Mouse (Mus musculus): ENCODE measurements around the gene Gpr26. TPM values are rescaled to one million over a fixed set of nuclear protein-coding genes. Genes with fewer than 3 reads are reported as not detected.

Gene Gpr26
- polyA plus RNA-seq, 1 experiment from 2014 or later: 3.2 TPM

GRCm38 (mm10) chr7:131989056-131989455 lies 22.8 kb downstream of the Gpr26 start:
- no peak for ATAC-seq (replicated peaks)
- Histone ChIP-seq H3K36me3 (replicated peaks) (0 out of 2 replicates have a peak, but pooled peaks cover 3% of the 10 kb centered on the region), H3K4me1 (no peaks in the 10 kb centered on the region), H3K9me3 (no peaks in the 10 kb centered on the region), H3K27ac (no peak overlapping the region), H3K27me3 (replicated peaks) (no peaks in the 10 kb centered on the region), H3K9ac (no peak overlapping the region), H3K4me3 (no peak overlapping the region), H3K4me2 (no peak overlapping the region)
- WGBS: 36% methylated on average over 6 of the region's 6 CpGs

- WGBS: 60% methylated on average over 1 of the region's 1 CpGs
- 0 out of 2 replicates have a peak, but pooled peaks cover 3% of the 10 kb centered on the region for H3K36me3 ChIP-seq (replicated peaks)
- no peak overlapping the region for H3K4me3 ChIP-seq
- no peak for ATAC-seq (replicated peaks)
- no peak overlapping the region for H3K27ac ChIP-seq
- no peaks in the 10 kb centered on the region for H3K9me3 ChIP-seq
- no peaks in the 10 kb centered on the region for H3K27me3 ChIP-seq (replicated peaks)
- no peaks in the 10 kb centered on the region for H3K4me1 ChIP-seq
- no peak overlapping the region for H3K9ac ChIP-seq
- no peak overlapping the region for H3K4me2 ChIP-seq
These were observed 26.0 kb downstream of the Gpr26 start for GRCm38 (mm10) chr7:131992226-131992625.

GRCm38 (mm10) chr7:131992873-131993272 lies 26.6 kb downstream of the Gpr26 start:
- Histone ChIP-seq H3K27ac (no peak overlapping the region), H3K9me3 (no peaks in the 10 kb centered on the region), H3K36me3 (replicated peaks) (0 out of 2 replicates have a peak, but pooled peaks cover 3% of the 10 kb centered on the region), H3K4me3 (no peak overlapping the region), H3K27me3 (replicated peaks) (no peaks in the 10 kb centered on the region), H3K4me2 (no peak overlapping the region), H3K4me1 (no peaks in the 10 kb centered on the region), H3K9ac (no peak overlapping the region)
- ATAC-seq (replicated peaks): no peak
- 80% methylated on average over 3 of the region's 3 CpGs for WGBS

- no peaks in the 10 kb centered on the region for H3K36me3 ChIP-seq (replicated peaks)
- H3K4me3 ChIP-seq: no peak overlapping the region
- H3K9me3 ChIP-seq: no peaks in the 10 kb centered on the region
- no peak for ATAC-seq (replicated peaks)
- H3K4me1 ChIP-seq: no peaks in the 10 kb centered on the region
- 70% methylated on average over 14 of the region's 14 CpGs for WGBS
- H3K4me2 ChIP-seq: no peak overlapping the region
- H3K27ac ChIP-seq: no peak overlapping the region
- H3K27me3 ChIP-seq (replicated peaks): no peaks in the 10 kb centered on the region
- H3K9ac ChIP-seq: no peak overlapping the region
These were observed 39.9 kb downstream of the Gpr26 start for GRCm38 (mm10) chr7:132005996-132006696.

- H3K4me2 ChIP-seq: no peak overlapping the region
- no peak overlapping the region for H3K27ac ChIP-seq
- no peaks in the 10 kb centered on the region for H3K9me3 ChIP-seq
- no peaks in the 10 kb centered on the region for H3K36me3 ChIP-seq (replicated peaks)
- 84% methylated on average over 7 of the region's 7 CpGs for WGBS
- H3K9ac ChIP-seq: no peak overlapping the region
- ATAC-seq (replicated peaks): no peak
- no peak overlapping the region for H3K4me3 ChIP-seq
- peaks cover 18% of the 10 kb centered on the region for H3K4me1 ChIP-seq
- no peaks in the 10 kb centered on the region for H3K27me3 ChIP-seq (replicated peaks)
These were observed 42.7 kb downstream of the Gpr26 start for GRCm38 (mm10) chr7:132009002-132009401.

GRCm38 (mm10) chr7:132012969-132013679 lies 46.9 kb downstream of the Gpr26 start:
- ATAC-seq (replicated peaks): peak; percentile 73
- Histone ChIP-seq H3K27me3 (replicated peaks) (no peaks in the 10 kb centered on the region), H3K4me1 (peaks cover 19% of the 10 kb centered on the region)

GRCm38 (mm10) chr7:132013970-132014369 lies 47.7 kb downstream of the Gpr26 start:
- Histone ChIP-seq H3K9me3 (no peaks in the 10 kb centered on the region), H3K36me3 (replicated peaks) (no peaks in the 10 kb centered on the region), H3K27ac (peak overlapping the region; percentile 4; the same call in 1 of the 2 replicates), H3K4me3 (no peak overlapping the region), H3K4me1 (peaks cover 19% of the 10 kb centered on the region), H3K4me2 (no peak overlapping the region), H3K9ac (no peak overlapping the region), H3K27me3 (replicated peaks) (no peaks in the 10 kb centered on the region)
- no peak; the same call in 1 of the 2 replicates for ATAC-seq (replicated peaks)
- WGBS: 78% methylated on average over 5 of the region's 5 CpGs

More at GRCm38 (mm10) chr7:132012969-132013679, 46.9 kb downstream of the Gpr26 start:
- 11% methylated on average over 1 of the region's 1 CpGs for WGBS
- H3K9me3 ChIP-seq: no peaks in the 10 kb centered on the region
- H3K9ac ChIP-seq: no peak overlapping the region
- H3K27ac ChIP-seq: peak overlapping the region; percentile 66
- H3K4me2 ChIP-seq: no peak overlapping the region
- H3K4me3 ChIP-seq: no peak overlapping the region
- H3K36me3 ChIP-seq (replicated peaks): no peaks in the 10 kb centered on the region

GRCm38 (mm10) chr7:132015193-132015592 lies 48.9 kb downstream of the Gpr26 start:
- 10% methylated on average over 3 of the region's 3 CpGs for WGBS
- Histone ChIP-seq H3K27ac (no peak overlapping the region), H3K27me3 (replicated peaks) (no peaks in the 10 kb centered on the region), H3K9ac (no peak overlapping the region), H3K4me1 (peaks cover 19% of the 10 kb centered on the region), H3K4me3 (no peak overlapping the region), H3K36me3 (replicated peaks) (no peaks in the 10 kb centered on the region), H3K4me2 (no peak overlapping the region), H3K9me3 (no peaks in the 10 kb centered on the region)
- ATAC-seq (replicated peaks): no peak

GRCm38 (mm10) chr7:132015933-132016332 lies 49.7 kb downstream of the Gpr26 start:
- Histone ChIP-seq H3K27ac (no peak overlapping the region), H3K9ac (no peak overlapping the region), H3K4me2 (no peak overlapping the region), H3K4me3 (no peak overlapping the region), H3K36me3 (replicated peaks) (no peaks in the 10 kb centered on the region), H3K4me1 (peaks cover 19% of the 10 kb centered on the region), H3K27me3 (replicated peaks) (no peaks in the 10 kb centered on the region), H3K9me3 (no peaks in the 10 kb centered on the region)
- WGBS: 78% methylated on average over 3 of the region's 3 CpGs
- no peak for ATAC-seq (replicated peaks)

GRCm38 (mm10) chr7:132025591-132025990 lies 59.3 kb downstream of the Gpr26 start:
- ATAC-seq (replicated peaks): no peak
- H3K4me3 ChIP-seq: no peak overlapping the region
- 64% methylated on average over 6 of the region's 6 CpGs for WGBS
- no peak overlapping the region for H3K27ac ChIP-seq
- H3K36me3 ChIP-seq (replicated peaks): no peaks in the 10 kb centered on the region
- no peak overlapping the region for H3K9ac ChIP-seq
- H3K4me1 ChIP-seq: no peaks in the 10 kb centered on the region
- H3K27me3 ChIP-seq (replicated peaks): no peaks in the 10 kb centered on the region
- H3K4me2 ChIP-seq: no peak overlapping the region
- no peaks in the 10 kb centered on the region for H3K9me3 ChIP-seq

GRCm38 (mm10) chr7:132026671-132027070 lies 60.4 kb downstream of the Gpr26 start:
- Histone ChIP-seq H3K27ac (no peak overlapping the region), H3K9me3 (no peaks in the 10 kb centered on the region), H3K27me3 (replicated peaks) (no peaks in the 10 kb centered on the region), H3K4me3 (no peak overlapping the region), H3K9ac (no peak overlapping the region), H3K36me3 (replicated peaks) (no peaks in the 10 kb centered on the region), H3K4me1 (no peaks in the 10 kb centered on the region), H3K4me2 (no peak overlapping the region)
- ATAC-seq (replicated peaks): no peak
- 75% methylated on average over 6 of the region's 6 CpGs for WGBS

- H3K4me2 ChIP-seq: no peak overlapping the region
- no peak overlapping the region for H3K4me3 ChIP-seq
- no peak overlapping the region for H3K27ac ChIP-seq
- ATAC-seq (replicated peaks): no peak
- WGBS: 61% methylated on average over 6 of the region's 6 CpGs
- no peaks in the 10 kb centered on the region for H3K4me1 ChIP-seq
- no peaks in the 10 kb centered on the region for H3K27me3 ChIP-seq (replicated peaks)
- no peaks in the 10 kb centered on the region for H3K36me3 ChIP-seq (replicated peaks)
- H3K9me3 ChIP-seq: no peaks in the 10 kb centered on the region
- H3K9ac ChIP-seq: no peak overlapping the region
These were observed 65.8 kb downstream of the Gpr26 start for GRCm38 (mm10) chr7:132031940-132032531.
